Mouse (Mus musculus): ENCODE measurements around the gene Frmd4a.
A peak's percentile ranks its signal among the peaks of the same experiment; 100 is the strongest.

Frmd4a gene

DNA sequence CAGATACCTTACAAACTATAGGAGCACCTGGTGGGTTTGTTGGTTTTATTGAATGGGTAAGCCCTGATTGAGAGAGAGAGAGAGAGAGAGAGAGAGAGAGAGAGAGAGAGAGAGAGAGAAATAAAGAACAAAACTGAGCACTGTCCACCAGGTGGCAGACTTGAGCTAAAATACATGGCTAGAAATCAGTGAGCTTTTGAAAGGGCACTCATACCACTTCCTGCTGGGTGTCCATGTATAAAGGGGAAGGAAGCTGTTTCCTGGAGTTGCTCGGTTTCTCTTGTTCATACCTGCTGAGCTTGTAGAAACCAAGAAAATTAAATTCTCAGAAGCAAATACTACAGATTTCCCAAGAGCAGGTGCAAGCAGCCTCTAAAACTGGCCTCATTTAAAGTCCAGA, 481.7 kb downstream of the Frmd4a start:
- DNase-seq, result peak in 1 of 2 experiments; percentile 56

DNA sequence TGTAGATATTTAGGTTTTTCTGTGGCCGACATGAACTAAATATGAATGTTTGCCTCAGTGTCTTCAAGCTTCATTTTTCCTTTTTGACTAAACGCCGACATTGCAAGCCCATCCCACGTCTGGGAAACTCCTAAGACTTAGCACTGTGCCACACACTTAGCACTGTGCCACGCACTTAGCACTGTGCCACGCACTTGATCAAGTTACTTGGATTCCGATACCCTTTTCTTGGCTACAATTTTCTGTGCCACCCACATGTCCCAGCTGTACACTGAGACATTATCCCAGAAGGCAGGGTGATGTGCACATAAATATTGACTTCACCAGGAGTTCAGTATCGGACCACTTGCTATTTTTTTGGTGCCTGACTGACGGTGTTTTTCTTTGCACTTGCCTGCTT, 482.4 kb downstream of the Frmd4a start:
- no peak for DNase-seq

DNA sequence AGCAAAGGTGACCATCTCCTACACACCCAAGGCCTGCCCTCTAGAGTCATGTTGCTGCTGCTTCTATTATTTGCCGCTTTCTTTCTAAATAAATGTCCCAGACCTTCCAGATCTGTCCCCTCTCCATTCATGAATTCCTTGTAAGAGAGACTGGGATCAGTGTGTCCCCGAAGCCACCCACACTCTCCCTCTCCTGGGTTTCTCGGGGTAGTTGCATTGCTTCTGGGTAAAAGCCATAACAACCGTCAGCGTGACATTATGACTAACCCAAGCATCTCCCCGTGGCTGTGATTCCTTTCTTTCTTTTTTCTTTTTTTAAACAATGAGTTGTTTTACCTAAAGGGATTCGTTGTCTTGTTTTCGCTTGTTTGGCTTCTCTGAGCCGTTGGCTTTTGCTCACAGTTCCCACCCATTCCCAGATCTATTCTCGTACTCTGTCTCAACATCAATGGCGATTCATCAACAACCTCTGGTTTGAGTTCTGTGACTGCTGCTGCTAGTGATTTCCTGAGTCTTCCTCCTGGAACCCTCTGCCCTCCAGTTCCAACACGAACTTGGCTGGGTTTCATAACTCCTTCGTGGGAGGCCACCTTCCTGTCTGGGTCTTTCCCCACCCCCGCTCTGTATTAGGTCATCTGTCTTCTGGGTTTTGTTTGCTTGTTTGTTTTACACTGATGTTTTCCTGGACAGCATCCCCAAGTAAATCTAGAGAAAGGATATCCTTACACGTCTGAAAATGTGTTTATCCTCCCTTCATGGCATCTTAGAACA, 483.9 kb downstream of the Frmd4a start:
- DNase-seq, result no peak

DNA sequence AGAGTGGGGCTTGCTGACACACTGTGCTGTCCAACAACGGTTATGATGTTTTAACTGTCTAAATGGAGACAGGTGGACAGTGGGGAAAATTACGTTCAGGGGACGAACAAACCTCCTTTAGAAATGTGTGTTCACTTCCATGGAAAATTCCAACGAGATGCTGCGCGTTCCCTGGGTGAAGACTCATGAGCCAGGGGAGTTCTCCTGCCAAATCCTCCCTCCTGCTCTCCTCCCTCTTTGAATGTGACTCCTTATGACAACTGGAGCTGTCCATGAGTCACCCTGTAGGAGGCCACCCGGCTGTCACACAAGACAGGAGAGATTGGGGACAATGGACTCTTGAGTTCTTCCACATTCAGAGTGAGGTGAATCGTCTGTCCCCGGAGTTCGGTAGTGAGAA, 486.9 kb downstream of the Frmd4a start:
- DNase-seq, result no peak

DNA sequence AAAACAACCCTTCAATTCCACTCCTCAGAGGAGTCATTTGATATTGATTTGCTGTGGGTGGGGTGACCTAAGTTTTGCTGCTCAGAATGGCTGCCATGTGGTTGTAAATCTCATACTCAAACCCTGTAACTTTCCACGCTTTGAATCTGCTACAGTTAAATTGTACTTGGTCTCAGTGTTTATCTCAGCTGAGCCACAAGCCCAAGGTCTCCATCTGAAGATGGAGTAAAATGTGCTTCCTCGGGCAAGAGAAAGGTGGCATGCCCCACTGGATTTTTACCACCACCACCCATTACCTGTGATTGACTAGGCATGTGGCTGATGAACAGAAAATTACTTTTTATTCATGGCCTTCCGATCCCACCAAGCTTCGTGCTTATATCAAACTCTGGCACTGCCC, 488.2 kb downstream of the Frmd4a start:
- no peak for DNase-seq

DNA sequence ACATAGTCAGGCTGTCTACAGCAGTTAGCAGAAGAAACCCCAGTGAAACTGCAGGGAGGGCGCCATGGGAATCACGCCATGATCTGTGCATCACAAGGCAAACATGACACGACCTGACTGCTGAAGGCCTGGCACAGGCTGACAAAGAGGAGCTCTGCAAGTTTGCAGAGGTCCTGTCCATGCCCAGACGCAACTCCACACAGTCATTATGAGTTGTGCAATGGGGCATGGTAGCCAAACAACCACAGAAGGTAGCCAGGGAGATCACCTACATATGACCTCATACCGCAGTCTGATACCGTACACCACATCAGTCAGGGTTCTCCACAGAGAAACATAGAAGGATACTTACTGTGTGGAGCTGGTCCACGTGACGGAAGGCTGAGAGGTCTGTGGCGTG, 489.1 kb downstream of the Frmd4a start:
- DNase-seq, result no peak

DNA sequence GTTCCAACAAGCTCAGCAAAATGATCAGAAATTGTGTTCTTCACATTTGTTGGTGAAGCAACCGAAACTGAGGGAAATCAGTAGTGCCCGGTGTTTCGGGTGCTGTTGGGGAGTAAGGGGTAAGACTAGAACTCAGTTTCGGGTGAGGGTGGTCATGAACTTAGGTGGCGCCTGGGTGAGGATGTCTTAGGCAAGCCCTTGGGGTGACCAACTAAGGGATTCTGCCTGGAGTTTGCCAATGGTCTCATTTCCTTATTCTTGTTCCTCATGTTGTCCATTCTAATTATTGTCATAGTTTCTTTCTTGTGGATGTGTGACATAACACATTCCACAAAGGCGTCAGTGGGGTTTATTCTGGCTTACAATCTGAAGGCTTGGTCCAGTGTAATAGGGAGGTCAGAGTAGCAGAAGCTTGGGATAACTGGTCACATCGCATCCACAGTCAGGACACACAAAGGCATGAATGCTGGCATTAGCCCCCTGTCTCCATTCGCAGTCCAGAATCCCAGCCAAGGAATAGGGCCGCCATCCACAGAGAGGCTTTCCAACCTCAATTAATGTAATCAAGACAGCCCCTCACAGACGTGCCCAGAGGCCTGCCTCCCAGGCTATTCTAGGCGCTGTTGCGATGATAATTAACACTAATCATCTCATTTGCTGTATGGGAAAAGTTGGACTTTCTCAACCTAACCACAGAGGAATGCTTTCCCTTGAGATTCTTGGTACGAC, 490.5 kb downstream of the Frmd4a start:
- DNase-seq, result no peak

DNA sequence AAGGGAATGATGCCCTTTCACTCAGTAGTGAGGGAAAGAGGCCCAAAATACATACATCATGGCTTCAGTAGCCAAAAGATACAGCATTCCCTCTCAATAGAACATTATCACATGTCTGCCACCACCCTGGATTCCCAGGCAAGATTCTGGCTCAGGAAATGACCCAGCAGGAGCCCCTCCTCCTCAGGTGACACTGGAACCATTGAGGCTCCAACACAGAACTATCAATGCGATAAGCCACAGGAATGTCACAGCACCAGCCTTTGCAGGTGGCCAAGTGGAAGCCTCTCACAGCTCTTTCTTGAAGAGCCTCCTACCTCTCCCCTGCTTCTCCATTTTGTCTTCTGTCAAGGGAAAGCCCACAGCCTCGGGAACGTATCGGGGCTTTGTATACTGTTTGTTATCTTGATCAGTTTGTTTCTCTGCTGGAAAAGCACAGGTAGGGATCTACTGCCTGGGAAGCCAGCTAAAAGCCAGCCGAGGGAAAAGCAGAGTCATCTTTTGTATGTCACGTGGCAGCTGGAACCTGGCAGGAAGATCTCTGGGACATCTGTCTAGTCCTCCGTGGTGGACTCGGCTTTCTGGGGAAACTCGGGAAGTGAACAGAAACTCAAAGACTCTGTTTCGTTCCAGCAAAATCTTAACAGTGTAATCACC, 491.6 kb downstream of the Frmd4a start:
- DNase-seq, result no peak

DNA sequence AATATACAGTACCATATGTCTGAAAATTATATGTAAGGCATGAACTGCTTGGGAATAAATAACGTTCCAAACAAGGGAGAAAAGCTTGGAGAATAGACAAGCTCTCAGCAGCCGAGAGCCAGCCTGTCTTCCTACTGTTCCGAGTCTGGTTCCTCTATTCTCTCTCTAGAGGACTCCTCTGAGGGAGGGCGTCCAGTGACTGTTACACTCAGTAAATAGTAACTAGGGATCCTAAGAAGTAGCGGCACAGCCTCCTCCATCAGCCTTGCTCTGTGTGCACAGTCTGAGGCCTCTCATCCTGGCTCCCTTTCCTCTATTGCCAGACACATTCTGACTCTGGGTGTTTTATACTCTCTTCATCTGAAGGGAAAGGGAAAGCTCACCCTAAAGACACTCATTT, 492.2 kb downstream of the Frmd4a start:
- DNase-seq, result no peak

DNA sequence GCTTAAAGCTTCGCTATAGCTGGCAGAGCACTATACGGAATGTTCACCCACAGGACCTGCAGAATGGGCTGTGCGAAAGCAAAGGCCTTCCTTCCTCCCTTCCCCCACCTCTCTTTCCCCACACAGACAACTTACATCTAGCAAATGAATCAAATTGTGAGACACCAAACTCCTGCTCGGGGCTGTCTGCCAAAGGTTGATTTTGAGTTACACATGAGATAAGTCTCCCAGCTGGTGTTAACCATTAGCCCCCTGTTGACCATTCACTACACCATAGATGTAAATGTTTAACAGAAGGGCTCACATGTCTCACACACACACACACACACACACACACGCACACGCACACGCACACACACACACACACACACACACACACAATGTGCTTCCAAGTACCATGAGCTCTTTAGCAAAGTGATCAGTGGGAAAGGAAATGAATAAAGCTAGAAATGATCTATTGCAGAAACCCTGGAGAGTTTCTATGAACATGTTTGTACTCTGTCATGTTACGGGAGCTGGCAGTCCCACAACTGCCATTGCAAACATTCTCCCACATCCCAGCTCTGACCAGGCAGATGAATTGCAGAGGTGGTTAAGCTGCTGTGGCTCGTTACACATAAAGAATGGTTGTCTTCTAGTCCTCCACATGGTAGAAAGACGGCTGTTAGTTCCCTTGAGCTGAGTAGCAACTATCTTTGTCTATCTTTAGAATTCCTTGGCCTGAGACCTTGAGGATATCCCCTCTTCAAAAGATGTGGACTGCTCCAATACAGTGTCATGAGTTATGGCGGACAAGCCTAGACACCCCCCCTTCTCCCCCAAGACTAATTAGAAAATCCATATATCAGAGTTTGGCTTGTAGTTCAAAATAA, 492.9 kb downstream of the Frmd4a start:
- no peak for DNase-seq

DNA sequence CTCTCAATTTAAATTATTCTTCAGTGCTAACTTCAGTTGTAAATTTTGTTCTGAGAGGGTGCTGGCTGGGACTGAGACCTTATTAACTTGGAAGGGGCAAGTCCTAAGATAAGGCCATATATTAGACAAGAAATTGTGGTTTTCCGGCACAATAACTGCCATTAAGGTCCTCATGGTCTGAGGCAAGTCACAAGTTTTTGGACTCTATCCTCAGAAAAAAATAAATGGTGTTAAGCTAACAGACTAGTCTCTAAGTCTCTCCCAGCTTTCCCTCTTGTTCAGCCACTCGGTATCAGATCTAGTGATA, 493.5 kb downstream of the Frmd4a start:
- no peak for DNase-seq

DNA sequence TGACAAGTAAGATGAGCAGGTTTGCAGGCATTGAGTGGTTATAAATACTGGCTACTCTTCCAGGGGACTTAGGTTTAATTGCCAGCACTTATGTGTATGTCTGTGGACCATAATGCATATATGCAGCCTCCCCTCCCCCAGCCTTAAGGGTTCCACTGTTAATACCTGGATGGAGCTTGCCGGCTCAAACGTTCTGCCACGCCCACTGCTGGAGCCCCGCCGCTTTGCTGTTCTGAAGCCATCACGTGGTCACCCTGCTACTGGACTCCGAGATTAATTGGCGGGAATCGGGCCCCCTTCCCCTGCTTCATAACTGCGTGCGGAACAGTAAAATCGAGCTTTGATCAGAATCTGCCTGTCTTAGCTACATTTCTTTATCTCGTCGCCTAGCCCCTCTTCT, 495.1 kb downstream of the Frmd4a start:
- no peak for DNase-seq

DNA sequence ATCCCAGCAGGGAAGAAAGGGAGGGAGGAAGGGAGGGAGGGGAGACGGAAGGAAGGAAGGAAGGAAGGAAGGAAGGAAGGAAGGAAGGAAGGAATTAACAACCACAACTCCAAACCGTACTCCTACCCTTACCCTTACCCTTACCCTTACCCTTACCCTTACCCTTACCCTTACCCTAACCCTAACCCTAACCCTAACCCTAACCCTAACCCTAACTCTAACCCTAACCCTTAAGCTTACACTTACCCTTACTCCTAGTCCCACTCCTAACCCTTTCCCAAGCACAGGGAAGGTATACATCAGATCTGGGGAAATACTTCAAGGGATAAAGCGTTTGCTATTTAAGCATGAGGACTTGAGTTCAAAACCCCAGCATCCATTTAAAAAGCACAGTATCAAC, 498.4 kb downstream of the Frmd4a start:
- no peak for DNase-seq

DNA sequence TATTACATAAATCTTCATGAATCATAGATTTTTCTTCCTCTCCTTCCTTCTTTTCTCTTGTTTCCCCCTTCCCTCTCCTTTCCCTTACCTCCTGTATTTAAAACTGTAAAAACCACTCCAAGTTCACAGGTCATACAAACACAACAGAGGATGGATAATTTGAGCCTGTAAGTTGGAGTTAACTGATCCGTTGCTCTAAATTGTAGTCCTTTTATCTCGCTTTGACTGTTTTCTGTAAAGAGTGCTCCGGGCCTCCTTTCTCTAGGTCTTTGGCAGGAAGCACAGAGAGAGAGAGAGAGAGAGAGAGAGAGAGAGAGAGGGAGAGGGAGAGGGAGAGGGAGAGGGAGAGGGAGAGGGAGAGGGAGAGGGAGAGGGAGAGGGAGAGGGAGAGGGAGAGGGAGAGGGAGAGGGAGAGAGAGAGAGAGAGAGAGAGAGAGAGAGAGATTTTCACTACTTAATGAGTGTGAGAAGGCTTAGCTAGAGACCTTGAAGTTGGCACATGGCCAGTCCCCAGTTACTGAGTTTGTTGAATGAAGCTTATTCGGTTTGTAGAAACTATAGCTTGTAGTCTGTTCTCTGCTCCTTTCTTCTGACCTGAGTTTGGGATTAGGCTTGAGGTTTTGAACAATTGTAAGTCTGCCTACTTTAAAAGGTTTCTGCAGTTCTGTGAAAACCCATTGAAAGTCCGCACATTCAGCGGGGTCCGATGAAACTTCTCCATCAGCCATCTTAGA, 499.5 kb downstream of the Frmd4a start:
- no peak for DNase-seq

DNA sequence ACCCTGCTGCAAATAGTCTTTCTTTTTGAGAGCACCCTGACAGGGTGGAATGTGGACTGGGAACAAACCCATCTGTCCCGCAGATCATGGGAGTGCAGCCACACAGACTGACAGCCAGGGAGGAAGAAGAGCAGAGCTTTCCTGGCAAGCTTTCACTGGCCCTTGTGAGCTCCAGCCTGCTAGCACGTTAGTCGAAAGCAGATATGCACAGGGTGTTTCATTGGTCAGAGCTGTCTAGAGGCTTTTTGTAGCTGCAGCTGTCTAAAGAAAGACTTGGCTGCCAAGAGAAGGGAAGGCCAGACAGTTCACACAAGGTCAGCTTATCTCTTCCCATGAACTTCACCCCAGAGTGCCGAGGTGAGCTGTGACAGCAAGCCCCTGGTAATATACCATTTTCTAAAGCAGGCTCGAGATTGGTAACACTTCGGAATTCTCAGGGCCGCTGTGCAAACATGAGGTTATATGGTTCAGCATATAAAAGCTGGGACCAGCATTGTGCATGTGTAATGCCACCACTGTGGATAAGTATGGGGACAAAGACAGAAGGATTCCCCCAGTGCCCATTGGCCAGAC, 500.1 kb downstream of the Frmd4a start:
- DNase-seq, result no peak

DNA sequence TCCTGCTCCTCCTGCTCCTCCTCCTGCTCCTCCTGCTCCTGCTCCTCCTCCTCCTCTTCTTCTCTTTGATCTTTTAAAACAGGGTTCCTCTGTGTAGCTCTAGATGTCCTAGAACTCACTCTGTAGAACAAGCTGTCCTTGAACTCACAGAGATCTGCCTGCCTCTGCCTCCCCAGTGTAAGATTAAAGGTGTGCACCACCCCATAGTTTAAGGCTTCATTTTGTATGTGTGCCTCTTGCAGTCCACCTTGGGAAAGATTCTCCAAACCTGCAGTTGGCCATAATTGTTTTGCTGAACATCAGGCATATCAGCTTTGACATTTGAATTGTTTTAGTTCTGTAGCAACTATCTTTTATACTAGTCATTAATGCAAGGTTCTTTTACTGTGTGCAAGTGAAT, 501.0 kb downstream of the Frmd4a start:
- no peak for DNase-seq

DNA sequence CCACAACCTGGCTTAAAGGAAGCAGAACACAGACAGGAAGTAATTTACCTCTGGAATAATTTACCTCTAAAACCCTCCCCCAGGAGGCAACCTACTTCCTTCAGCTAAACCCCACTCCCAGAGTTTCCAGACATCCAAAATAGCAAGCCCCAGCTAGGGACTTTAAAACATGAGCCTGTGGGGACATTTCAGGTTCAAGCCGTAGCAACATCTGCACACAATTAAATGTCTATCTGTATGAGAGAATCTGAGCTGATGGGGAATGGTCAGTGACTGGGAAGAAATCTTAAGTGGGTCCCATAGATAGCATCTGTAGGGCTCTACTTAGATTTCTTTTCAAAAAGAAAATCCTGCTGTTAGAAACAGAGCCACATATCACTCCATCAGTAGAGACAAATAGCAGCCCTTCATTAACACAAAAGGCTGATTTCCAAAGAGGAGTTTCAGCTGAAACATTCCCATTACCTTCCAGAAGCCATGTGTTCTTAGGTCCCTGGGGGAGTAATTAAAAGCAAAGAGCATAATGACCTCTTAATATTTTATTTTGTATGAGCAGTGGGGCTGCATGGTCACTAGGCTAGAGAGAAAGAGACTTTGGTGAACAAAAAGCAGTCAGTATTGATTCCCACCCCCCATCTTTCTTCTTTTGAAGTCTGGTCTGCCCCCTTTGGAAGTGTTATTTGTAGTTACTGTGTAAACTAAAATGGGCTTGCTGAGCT, 505.4 kb downstream of the Frmd4a start:
- DNase-seq, result no peak

DNA sequence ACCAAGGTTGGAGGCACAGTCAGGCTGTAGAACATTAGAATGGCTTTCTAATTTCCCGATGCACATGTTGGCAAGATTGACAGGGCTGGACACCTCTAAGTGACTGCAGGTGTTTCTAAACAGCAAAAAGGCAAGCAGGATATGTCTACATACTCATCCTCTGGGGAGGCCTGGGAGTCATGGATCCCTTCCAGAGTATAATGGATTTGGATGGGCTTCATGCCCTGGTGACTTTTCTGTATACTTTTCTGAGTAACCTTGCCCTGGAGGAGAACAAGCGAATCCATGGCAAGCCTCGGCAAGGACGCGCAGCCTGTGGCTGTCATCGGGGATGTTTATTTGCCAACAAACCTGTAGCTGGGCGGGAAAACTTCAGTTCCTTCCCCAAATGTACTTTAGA, 509.6 kb downstream of the Frmd4a start:
- DNase-seq, result no peak

DNA sequence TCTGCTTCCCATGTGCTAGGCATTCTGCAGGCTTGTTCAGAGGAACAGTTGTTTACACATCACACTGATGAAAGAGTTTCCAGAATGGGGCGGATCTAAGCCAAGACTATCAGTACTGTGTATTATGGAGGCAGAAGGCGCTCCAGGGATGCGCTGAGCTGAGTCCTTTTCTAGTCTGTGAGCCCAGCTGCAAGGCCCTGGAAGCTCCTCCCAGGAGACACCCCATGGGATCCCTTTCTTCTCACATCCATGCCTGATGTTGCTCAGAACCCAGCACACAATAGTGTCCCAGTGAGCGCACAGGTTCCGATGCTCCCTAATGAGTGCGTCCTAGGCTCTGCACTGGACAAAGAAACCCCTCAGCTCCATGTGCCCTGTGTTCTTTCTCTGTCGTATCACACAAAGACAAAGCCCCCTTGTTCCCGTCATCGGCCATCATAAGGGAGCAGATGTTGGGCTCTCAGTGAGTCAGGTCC, 511.8 kb downstream of the Frmd4a start:
- DNase-seq, result no peak

DNA sequence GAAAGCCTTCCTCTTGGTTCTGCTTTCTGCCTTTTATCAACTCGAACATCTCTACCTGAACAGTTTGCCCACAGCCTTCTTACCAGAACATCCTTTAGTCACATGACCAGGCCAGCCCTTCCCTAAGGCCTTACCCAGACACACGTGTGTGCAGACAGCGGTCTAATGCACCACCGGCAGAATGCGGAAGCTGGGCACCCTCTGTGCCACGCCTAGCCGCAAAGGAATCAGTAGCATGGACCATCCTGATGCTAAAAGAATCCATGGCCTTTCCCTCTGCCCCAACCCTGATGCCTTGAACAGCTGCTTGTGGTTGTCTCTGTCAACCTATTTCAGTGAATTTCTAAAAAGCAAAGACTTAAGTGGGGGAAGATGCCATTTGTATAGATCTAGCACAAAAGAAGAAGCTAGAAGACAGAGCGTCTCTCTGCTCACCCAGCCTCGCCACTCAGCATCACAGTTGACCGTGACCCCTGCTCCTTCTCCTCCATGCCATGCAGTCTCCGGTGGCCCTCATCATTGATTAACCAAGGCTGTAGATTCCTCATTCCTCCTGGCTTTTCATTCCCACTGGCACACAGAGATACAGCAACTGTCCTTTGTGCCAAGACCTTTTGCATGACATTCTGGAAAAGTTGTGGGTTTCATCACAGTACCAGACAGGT, 514.1 kb downstream of the Frmd4a start:
- DNase-seq, result no peak

DNA sequence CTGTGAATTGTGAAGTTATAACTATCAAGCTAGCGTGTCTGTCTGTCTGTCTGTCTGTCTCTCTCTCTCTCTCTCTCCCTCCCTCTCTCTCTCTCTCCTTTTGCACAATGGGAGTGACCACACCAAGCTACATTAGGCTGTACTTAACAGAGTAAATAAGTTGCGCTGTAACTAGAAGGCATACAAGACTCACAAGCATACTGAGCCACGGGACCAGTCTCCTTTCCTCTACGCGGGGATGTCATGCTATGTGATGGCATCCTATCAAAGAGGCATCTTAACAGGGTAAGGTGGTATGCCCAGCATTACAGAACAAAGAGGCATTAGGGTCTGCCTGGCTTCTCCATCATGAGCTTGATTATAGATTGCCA, 514.7 kb downstream of the Frmd4a start:
- no peak for DNase-seq
